Mouse (Mus musculus) embryonic facial prominence, embryonic 10.5 days (tissue): ENCODE data around the gene Atp6v1c2. TPM values are rescaled to one million over a fixed set of nuclear protein-coding genes. Genes with fewer than 3 reads are reported as not detected.

Source experiments
- DNase-seq: peaks from one replicate; pipeline ENCODE4 v3.0.0-alpha.2; 2017; ENCODE audit warnings: low spot score
- H3K27ac ChIP-seq: fragments of 300-500 bp; sonication (generic); replicated peaks from 2 replicates; pipeline ENCODE4 v1.5.1; 2016; ENCODE audit warnings: mild to moderate bottlenecking
- H3K27me3 ChIP-seq: fragments of 300-500 bp; sonication (generic); replicated peaks from 2 replicates; pipeline ENCODE4 v1.6.1; 2016; ENCODE audit warnings: low read depth, mild to moderate bottlenecking; ENCODE audit not compliant: poor library complexity, severe bottlenecking
- H3K36me3 ChIP-seq: fragments of 300-500 bp; sonication (generic); replicated peaks from 2 replicates; pipeline ENCODE4 v1.6.1; 2016; ENCODE audit warnings: mild to moderate bottlenecking, moderate library complexity
- H3K4me1 ChIP-seq: fragments of 300-500 bp; sonication (generic); 2 replicates; pipeline ENCODE4 v1.6.1; 2016
- H3K4me3 ChIP-seq: fragments of 300-500 bp; sonication (generic); 2 replicates; pipeline ENCODE4 v1.5.1; 2016; ENCODE audit warnings: mild to moderate bottlenecking, moderate library complexity
- H3K9me3 ChIP-seq: fragments of 300-500 bp; sonication (generic); 2 replicates; pipeline ENCODE4 v1.6.1; 2016; ENCODE audit warnings: mild to moderate bottlenecking
- WGBS: fragments of 180-500 bp; shearing (Covaris S2); methylation state at CpG from one replicate; pipeline ENCODE4 v1.1.7; 2016; 5-methylcytosine and 5-hydroxymethylcytosine counted together
- polyA plus RNA-seq: library from polyadenylated mRNA; unstranded; fragments of >200 nt; fragmentation: Nextera tagmentation; extraction: Ambion mirVana; gene quantifications from 2 replicates; pipeline ENCODE4 v1.2.1, GENCODE M21; 2016

The Atp6v1c2 gene
- polyA plus RNA-seq, 1 experiment from 2014 or later, result 0.62 TPM

DNA sequence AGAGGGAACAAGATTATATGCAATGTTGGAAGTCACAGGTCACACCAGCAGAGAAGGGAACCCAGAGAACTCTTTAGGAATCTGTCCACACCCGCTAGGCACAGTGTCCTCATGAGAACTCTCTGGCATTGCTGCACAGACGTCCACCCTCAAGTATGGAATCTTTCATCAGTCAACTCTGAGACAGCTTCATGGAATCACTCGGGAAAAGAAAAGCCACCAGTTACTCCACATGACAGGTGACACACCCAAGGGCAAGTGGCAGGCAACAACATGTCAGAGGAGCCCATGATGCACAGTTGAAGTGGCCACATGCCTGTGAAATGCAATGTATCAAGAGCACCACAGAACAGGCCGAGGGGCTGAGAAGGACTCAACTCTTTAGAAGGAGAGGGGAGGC is 11.2 kb downstream of the Atp6v1c2 start:
- no peaks in the 10 kb centered on the region for H3K36me3 ChIP-seq
- H3K27me3 ChIP-seq, result peaks cover 14% of the 10 kb centered on the region
- no peaks in the 10 kb centered on the region for H3K9me3 ChIP-seq
- H3K27ac ChIP-seq, result no peak overlapping the region
- no peaks in the 10 kb centered on the region for H3K4me1 ChIP-seq
- 66% methylated on average over 4 of the region's 4 CpGs for WGBS
- DNase-seq, result no peak
- H3K4me3 ChIP-seq, result no peak overlapping the region

DNA sequence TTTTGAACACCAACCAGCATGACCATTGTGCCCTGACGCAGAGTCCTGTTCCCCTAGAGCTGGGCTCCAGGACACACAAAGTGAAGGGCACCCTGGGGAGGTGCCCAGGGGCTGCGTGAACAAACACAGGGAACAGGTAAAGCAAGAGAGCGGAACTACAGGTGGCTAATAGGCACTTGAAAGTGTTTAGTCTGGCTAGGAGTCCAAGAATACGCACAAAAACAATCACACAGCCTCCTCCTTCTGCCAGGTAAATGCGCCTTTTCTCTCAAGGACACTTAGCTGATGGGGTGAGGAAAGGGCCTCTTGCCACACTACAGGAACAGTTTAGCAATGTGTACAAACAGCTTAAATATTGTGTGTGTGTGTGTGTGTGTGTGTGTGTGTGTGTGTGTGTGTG is 13.1 kb downstream of the Atp6v1c2 start:
- DNase-seq, result no peak
- Histone ChIP-seq H3K9me3 (no peaks in the 10 kb centered on the region), H3K27me3 (no peaks in the 10 kb centered on the region), H3K36me3 (no peaks in the 10 kb centered on the region), H3K4me1 (no peaks in the 10 kb centered on the region), H3K27ac (no peak overlapping the region), H3K4me3 (no peak overlapping the region)
- WGBS, result 85% methylated on average over 5 of the region's 5 CpGs

DNA sequence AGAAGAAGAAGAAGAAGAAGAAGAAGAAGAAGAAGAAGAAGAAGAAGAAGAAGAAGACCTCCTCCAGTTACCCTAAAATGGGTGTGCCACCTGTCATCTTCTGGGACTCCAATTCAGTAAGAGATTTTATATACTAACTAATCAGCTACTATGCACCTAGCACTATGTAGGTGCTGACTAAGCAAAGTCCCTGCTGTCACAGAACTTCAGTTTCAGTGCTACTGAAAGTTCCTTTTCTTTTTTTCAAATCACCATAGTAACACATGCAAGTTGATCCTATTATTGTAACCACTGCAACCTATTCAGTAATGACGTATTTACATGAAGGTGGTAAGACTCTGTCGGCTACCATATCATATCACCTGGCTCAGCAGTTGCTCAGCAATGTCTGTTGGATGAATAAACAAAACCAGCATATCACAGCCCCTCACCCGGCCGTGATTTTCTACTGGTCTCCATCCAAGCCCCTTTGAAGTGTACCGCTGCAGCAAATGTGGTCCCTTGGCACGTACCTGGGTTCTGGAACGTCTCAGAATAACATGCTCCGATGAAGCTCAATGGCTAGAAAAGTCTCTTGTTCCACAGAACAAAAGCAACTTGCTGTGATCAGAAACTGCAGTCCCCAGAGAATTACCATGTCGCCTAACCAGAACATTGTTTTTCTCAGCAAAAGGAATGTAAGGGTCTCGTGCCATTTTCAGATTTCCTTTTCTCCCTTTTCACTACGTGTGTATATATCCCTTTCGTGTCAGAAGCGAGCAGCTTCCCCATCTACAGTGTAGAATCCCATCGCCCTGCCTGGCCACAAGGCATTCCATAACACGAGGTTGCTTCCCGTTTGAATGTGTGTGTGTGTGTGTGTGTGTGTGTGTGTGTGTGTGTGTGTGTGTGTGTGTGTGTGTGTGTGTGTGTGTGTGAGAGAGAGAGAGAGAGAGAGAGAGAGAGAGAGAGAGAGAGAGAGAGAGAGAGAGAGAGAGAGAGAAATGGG is 18.0 kb downstream of the Atp6v1c2 start:
- no peak for DNase-seq
- no peaks in the 10 kb centered on the region for H3K36me3 ChIP-seq
- no peaks in the 10 kb centered on the region for H3K27me3 ChIP-seq
- WGBS, result 74% methylated on average over 16 of the region's 16 CpGs
- H3K27ac ChIP-seq, result no peak overlapping the region
- H3K4me1 ChIP-seq, result peaks cover 3% of the 10 kb centered on the region; the same call in 1 of the 2 replicates
- H3K4me3 ChIP-seq, result no peak overlapping the region
- no peaks in the 10 kb centered on the region for H3K9me3 ChIP-seq

DNA sequence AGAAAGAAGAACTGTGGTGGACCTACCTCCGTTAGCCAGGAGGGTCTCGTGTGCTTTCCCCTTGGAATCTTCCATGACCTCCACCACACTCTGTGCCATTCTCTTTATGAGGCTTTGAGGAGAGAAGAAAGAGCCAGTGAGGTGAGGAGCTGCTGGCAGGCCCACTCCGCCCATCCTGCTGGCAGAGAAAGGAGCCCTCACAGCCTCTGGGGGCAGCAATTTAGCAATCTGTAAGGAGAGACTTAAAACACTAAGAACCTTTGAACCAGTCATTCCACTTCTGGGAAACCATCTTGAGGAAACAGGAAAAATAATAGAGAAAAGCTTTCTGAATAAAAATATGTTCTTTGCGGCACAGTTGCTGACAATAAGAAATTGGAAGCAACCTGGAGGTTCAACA is 20.9 kb downstream of the Atp6v1c2 start:
- Histone ChIP-seq H3K36me3 (no peaks in the 10 kb centered on the region), H3K27ac (no peak overlapping the region), H3K4me1 (peaks cover 3% of the 10 kb centered on the region; the same call in 1 of the 2 replicates), H3K27me3 (no peaks in the 10 kb centered on the region), H3K9me3 (no peaks in the 10 kb centered on the region), H3K4me3 (no peak overlapping the region)
- 47% methylated on average over 4 of the region's 4 CpGs for WGBS
- no peak for DNase-seq

DNA sequence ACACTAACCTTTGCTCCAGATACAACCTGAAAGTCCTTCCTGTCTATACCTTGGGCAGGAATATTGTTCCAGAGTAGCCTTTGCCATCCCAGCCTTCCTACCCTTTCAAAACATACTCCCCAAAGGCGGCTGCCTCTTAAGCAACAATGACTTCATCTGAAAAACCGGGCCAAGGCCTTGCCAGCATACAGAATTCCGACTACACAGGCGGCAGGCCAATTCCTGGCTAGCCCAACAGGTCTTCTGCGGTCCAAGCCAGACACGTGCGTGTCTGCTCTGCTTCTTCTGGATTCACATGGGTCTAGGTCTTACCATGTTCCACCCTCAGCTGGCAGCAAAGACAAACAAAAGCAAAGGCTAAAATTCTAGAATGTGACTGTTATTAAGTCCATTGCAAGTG is 23.7 kb downstream of the Atp6v1c2 start:
- H3K4me3 ChIP-seq, result no peak overlapping the region
- peaks cover 3% of the 10 kb centered on the region; the same call in 1 of the 2 replicates for H3K4me1 ChIP-seq
- H3K36me3 ChIP-seq, result no peaks in the 10 kb centered on the region
- H3K27ac ChIP-seq, result no peak overlapping the region
- no peak for DNase-seq
- no peaks in the 10 kb centered on the region for H3K9me3 ChIP-seq
- no peaks in the 10 kb centered on the region for H3K27me3 ChIP-seq
- 88% methylated on average over 7 of the region's 7 CpGs for WGBS

DNA sequence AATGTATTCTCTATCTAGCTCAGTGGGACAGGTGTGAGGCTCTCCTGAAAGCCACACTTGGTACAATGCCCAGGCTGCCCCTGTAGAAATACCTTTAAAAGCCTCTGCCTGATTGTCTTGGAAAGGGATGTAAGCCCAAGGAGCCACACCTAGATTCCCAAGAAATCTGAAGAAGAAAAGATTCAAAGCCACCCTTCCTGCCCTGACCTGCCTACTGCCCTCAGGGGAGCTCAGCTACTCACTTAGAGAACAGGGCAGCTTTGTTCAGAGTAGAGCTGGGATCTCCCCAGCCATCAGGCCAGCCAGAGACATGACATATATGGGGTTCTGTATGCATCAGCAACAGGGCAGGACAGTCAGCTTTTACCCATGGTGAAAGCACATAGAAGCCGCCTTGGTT is 29.3 kb downstream of the Atp6v1c2 start:
- Histone ChIP-seq H3K27ac (no peak overlapping the region), H3K4me1 (no peaks in the 10 kb centered on the region), H3K27me3 (no peaks in the 10 kb centered on the region), H3K4me3 (no peak overlapping the region), H3K36me3 (no peaks in the 10 kb centered on the region), H3K9me3 (no peaks in the 10 kb centered on the region)
- WGBS, result 91% methylated on average over 1 of the region's 1 CpGs
- no peak for DNase-seq

DNA sequence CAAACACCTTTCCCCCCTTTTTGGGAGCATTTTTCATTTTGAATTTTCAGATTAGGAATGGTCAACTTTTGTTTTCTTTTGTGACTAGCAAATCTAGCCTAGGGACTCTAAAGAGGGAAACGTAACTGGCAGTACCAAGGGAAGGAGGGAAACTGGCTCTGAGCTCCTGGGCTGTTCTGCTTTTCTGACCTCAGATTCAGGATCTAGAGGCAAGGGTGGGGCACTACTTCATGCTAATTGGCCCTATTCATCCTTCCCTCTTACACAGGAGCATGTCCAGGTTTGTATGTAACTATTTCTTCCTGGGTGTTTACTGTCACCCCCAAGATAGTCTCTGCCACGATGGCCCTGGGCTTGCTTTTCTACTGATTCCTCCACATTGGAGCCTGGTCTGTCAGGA is 32.3 kb downstream of the Atp6v1c2 start:
- no peak overlapping the region for H3K4me3 ChIP-seq
- H3K36me3 ChIP-seq, result no peaks in the 10 kb centered on the region
- no peak for DNase-seq
- no peaks in the 10 kb centered on the region for H3K4me1 ChIP-seq
- H3K9me3 ChIP-seq, result no peaks in the 10 kb centered on the region
- H3K27ac ChIP-seq, result no peak overlapping the region
- WGBS, result 80% methylated on average over 2 of the region's 2 CpGs
- H3K27me3 ChIP-seq, result no peaks in the 10 kb centered on the region

DNA sequence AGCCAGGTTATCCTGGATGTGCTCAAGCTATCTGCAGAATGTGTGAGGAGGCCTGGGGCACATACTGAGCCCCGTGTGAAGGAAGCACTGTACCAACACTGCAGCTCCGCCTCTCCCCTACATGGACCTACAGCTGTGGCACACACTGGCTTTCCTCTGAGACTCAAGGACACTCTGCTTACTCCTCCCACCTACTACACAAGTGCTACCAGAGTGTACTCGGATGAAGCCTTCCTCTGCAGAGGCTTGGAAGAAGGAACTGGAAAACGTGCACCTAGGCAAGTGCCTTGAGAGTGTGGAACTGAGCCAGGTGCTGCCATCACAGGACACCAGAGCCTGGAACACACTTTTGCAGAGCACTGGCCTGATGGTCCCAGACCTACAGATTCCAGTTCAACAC is 38.6 kb downstream of the Atp6v1c2 start:
- Histone ChIP-seq H3K9me3 (no peaks in the 10 kb centered on the region), H3K4me1 (no peaks in the 10 kb centered on the region), H3K27ac (no peak overlapping the region), H3K27me3 (no peaks in the 10 kb centered on the region), H3K4me3 (no peak overlapping the region), H3K36me3 (peaks cover 14% of the 10 kb centered on the region)
- 68% methylated on average over 4 of the region's 4 CpGs for WGBS
- no peak for DNase-seq

DNA sequence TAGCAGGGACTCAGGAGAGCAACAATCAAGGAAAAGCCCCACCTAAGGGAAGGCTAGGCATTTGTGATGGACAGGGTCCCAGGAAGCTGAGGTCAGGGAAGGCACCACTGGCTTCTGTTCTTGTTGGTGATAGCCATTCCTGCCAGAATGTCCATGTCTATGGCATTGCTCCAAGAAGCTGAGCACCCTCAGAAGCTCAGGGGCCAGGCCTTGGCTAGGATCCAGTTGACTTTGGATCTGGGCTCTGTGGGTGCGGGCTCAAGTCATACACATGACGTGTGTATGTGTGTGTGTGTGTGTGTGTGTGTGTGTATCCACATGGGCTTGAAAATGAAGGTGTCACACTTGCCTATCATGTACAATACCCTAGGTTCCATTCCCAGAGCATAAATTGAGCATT is 39.2 kb downstream of the Atp6v1c2 start:
- Histone ChIP-seq H3K27ac (no peak overlapping the region), H3K36me3 (peaks cover 21% of the 10 kb centered on the region), H3K9me3 (no peaks in the 10 kb centered on the region), H3K27me3 (no peaks in the 10 kb centered on the region), H3K4me3 (no peak overlapping the region), H3K4me1 (no peaks in the 10 kb centered on the region)
- WGBS, result 93% methylated on average over 2 of the region's 2 CpGs
- no peak for DNase-seq

DNA sequence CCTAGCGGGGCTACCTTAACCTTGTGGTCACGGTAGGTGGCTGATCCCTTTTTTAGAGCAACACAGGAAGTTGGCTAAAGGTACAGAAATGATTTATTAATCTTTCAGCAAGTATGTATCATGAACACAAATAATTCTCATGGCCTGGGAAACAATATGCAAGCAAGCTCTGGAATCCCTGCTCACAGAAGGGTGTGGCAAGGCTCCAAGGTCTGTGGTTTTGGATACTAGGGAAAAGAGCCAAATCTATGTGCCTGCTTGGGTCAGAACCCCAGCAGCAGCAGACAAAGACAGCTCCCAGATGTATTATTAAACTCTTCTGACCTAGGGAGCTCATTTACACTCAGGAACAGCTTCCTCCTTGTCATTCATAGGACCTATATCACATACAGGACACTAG is 40.1 kb downstream of the Atp6v1c2 start:
- DNase-seq, result no peak
- H3K27me3 ChIP-seq, result no peaks in the 10 kb centered on the region
- no peak overlapping the region for H3K27ac ChIP-seq
- H3K4me1 ChIP-seq, result no peaks in the 10 kb centered on the region
- peaks cover 29% of the 10 kb centered on the region for H3K36me3 ChIP-seq
- no peak overlapping the region for H3K4me3 ChIP-seq
- no peaks in the 10 kb centered on the region for H3K9me3 ChIP-seq
- WGBS, result 73% methylated on average over 2 of the region's 2 CpGs

DNA sequence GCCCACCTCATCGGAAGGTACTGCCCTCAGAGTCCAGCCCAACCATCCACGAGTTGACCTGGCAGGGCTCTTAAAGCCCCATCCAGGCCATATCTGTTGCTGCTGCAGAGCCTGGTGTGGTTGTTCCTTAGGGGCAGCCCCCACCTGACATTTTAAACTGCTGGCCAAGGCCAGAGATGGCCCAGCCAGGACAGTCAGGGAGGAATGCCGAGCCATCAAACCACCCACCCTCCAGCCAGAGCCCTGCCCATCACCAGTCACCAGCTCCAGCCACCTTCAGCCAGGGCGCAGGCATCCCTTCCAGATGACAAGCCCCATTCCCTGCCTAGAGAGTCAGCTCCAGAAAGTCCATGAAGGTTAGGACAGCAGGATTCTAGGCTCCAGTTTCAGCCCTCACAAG is 40.7 kb downstream of the Atp6v1c2 start:
- 82% methylated on average over 4 of the region's 4 CpGs for WGBS
- Histone ChIP-seq H3K27ac (no peak overlapping the region), H3K9me3 (no peaks in the 10 kb centered on the region)

DNA sequence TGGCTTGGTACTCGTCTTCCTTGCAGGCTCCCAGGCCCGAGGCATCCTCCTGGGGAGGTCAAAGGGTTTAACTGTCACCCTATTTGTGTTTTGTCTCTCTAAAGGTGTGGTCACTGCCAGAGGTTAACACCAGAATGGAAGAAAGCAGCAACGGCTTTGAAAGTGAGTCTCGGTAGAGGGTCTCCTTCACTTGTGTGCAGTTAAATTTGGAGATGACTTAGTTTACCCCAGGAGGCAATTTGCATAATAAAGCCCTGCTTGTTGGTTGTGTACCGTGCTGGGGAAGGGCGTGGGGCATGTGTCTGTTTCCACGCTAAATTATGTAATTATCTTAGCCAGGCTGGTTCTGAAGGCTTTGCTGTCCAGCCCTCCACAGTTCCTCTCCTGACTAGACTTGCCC is 55.3 kb downstream of the Atp6v1c2 start:
- WGBS, result 85% methylated on average over 7 of the region's 7 CpGs
- Histone ChIP-seq H3K36me3 (peaks cover 97% of the 10 kb centered on the region), H3K27ac (no peak overlapping the region), H3K27me3 (no peaks in the 10 kb centered on the region), H3K9me3 (no peaks in the 10 kb centered on the region), H3K4me3 (no peak overlapping the region), H3K4me1 (peaks cover 5% of the 10 kb centered on the region)
- DNase-seq, result no peak

More for the DNA sequence above, 40.7 kb downstream of the Atp6v1c2 start:
- DNase-seq, result no peak
- Histone ChIP-seq H3K4me1 (no peaks in the 10 kb centered on the region), H3K36me3 (peaks cover 35% of the 10 kb centered on the region), H3K4me3 (no peak overlapping the region), H3K27me3 (no peaks in the 10 kb centered on the region)

DNA sequence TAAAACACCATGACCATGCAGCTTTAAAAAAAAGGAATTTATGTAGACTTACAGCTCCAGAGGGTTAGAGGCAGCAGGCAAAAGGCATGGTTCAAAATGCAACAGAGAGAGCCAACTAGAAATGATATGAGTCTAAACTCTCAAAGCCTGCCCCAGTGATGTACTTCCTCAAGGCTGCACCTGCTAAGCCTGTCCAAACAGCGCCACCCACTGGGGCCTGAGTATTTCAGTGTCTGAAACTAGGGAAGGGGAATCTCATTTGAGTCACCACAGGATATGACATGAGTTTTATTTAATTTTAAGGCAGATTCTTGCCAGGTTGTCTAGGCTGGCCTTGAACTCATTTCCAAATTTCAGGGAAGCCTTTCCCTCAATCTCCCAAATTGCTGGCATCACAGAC is 57.9 kb downstream of the Atp6v1c2 start:
- Histone ChIP-seq H3K4me1 (peaks cover 21% of the 10 kb centered on the region), H3K9me3 (no peaks in the 10 kb centered on the region), H3K27me3 (no peaks in the 10 kb centered on the region), H3K4me3 (no peak overlapping the region), H3K27ac (no peak overlapping the region), H3K36me3 (peaks cover 80% of the 10 kb centered on the region)
- WGBS, result 82% methylated on average over 1 of the region's 1 CpGs
- no peak for DNase-seq
